ENCODE assay signal across 9 mouse cellular contexts in genomic region chr13:55715908-55716510, GRCm38 (mm10). TPM values are rescaled to one million over a fixed set of nuclear protein-coding genes. Genes with fewer than 3 reads are reported as not detected.
DNase-seq lines count a peak whose midpoint lies in the region; ATAC-seq and TF ChIP-seq lines count a peak whose summit lies in the region.
"Had no signal": no experiment of that assay in that cellular context is flagged by ENCODE, and none has a peak within 500 bp of the region (broad histone marks: within the 10 kb centered on the region; RNA-seq: fewer than 3 reads in every experiment).

No protein-coding gene starts in this region.

- H3K9ac ChIP-seq in intestine, postnatal 0 days (ENCODE audit: low read depth, low read length) = 0 out of 2 replicates have a peak overlapping the region, but pooled peaks have one; percentile 97
- H3K9ac ChIP-seq in intestine, embryonic 15.5 days = no peak overlapping the region
- H3K9ac ChIP-seq in forebrain, embryonic 14.5 days (ENCODE audit: low read length) = no peak overlapping the region; the same call in 1 of the 2 replicates
- no peak overlapping the region for H3K9ac ChIP-seq in midbrain, embryonic 14.5 days (replicated peaks; ENCODE audit: low read length)

- TF ChIP-seq CTCF in intestine, postnatal 0 days (IDR thresholded peaks at IDR 0.05; ENCODE audit: low read depth) = no peak

- peaks cover 8% of the 10 kb centered on the region for H3K36me3 ChIP-seq in intestine, postnatal 0 days (ENCODE audit: control insufficient read depth, insufficient read depth)
- H3K36me3 ChIP-seq in intestine, embryonic 15.5 days = peaks cover 16% of the 10 kb centered on the region
- peaks cover 23% of the 10 kb centered on the region for H3K36me3 ChIP-seq in forebrain, embryonic 14.5 days (ENCODE audit: control insufficient read depth, insufficient read depth, low read length)
- H3K36me3 ChIP-seq in midbrain, embryonic 14.5 days (ENCODE audit: control insufficient read depth, insufficient read depth, low read length) = peaks cover 30% of the 10 kb centered on the region

- peak overlapping the region; percentile 76; the same call in 1 of the 2 replicates for H3K4me2 ChIP-seq in intestine, postnatal 0 days (replicated peaks; ENCODE audit: low read depth)
- no peak overlapping the region for H3K4me2 ChIP-seq in intestine, embryonic 15.5 days (replicated peaks)
- peak overlapping the region; percentile 51; the same call in 1 of the 2 replicates for H3K4me2 ChIP-seq in forebrain, embryonic 14.5 days (ENCODE audit: low read length)
- H3K4me2 ChIP-seq in midbrain, embryonic 14.5 days (ENCODE audit: low read length) = peak overlapping the region; percentile 74

- WGBS in intestine, postnatal 0 days = 85% methylated on average over 7 of the region's 7 CpGs
- WGBS in intestine, embryonic 15.5 days = 80% methylated on average over 7 of the region's 7 CpGs
- 89% methylated on average over 7 of the region's 7 CpGs for WGBS in forebrain, embryonic 14.5 days
- WGBS in midbrain, embryonic 14.5 days = 86% methylated on average over 7 of the region's 7 CpGs

- no peaks in the 10 kb centered on the region for H3K4me1 ChIP-seq in intestine, postnatal 0 days (replicated peaks; ENCODE audit: control insufficient read depth, insufficient read depth, low read length)
- 0 out of 2 replicates have a peak, but pooled peaks cover 3% of the 10 kb centered on the region for H3K4me1 ChIP-seq in intestine, embryonic 15.5 days (replicated peaks)
- H3K4me1 ChIP-seq in forebrain, embryonic 14.5 days (ENCODE audit: control insufficient read depth, insufficient read depth, low read length) = peaks cover 9% of the 10 kb centered on the region; the same call in 1 of the 2 replicates
- peaks cover 16% of the 10 kb centered on the region; the same call in 1 of the 2 replicates for H3K4me1 ChIP-seq in midbrain, embryonic 14.5 days (ENCODE audit: control insufficient read depth, insufficient read depth, low read length)

- H3K9me3 ChIP-seq in intestine, postnatal 0 days (ENCODE audit: control insufficient read depth) = no peaks in the 10 kb centered on the region
- H3K9me3 ChIP-seq in intestine, embryonic 15.5 days = no peaks in the 10 kb centered on the region
- no peaks in the 10 kb centered on the region for H3K9me3 ChIP-seq in forebrain, embryonic 14.5 days (replicated peaks; ENCODE audit: control insufficient read depth, low read length)
- H3K9me3 ChIP-seq in midbrain, embryonic 14.5 days (ENCODE audit: control insufficient read depth, low read length) = no peaks in the 10 kb centered on the region
- H3K9me3 ChIP-seq: G1E had no signal

- DNase-seq in CD8-positive naive resting alpha-beta T cell, adult 2 months (ENCODE audit: low read depth in 2 of 2, low spot score in 2 of 2) = peak; percentile 12 to 23
- no peak for DNase-seq in forebrain, embryonic 14.5 days (ENCODE audit: low spot score)
- no peak for DNase-seq in midbrain, embryonic 14.5 days
- DNase-seq in right cerebral cortex, postnatal 25 days = no peak

- H3K27me3 ChIP-seq in intestine, postnatal 0 days (replicated peaks; ENCODE audit: control insufficient read depth, insufficient read depth, low read length) = no peaks in the 10 kb centered on the region
- H3K27me3 ChIP-seq in intestine, embryonic 15.5 days (replicated peaks) = no peaks in the 10 kb centered on the region
- no peaks in the 10 kb centered on the region for H3K27me3 ChIP-seq in forebrain, embryonic 14.5 days (replicated peaks; ENCODE audit: control insufficient read depth, insufficient read depth, low read length)
- no peaks in the 10 kb centered on the region for H3K27me3 ChIP-seq in midbrain, embryonic 14.5 days (ENCODE audit: control insufficient read depth, insufficient read depth, low read length)

- H3K4me3 ChIP-seq in intestine, postnatal 0 days (ENCODE audit: low read depth, low read length) = no peak overlapping the region
- H3K4me3 ChIP-seq in intestine, embryonic 15.5 days (replicated peaks) = no peak overlapping the region; the same call in 1 of the 2 replicates
- peak overlapping the region; percentile 91; the same call in 1 of the 2 replicates for H3K4me3 ChIP-seq in forebrain, embryonic 14.5 days (ENCODE audit: low read depth, low read length)
- peak overlapping the region; percentile 91; the same call in 1 of the 2 replicates for H3K4me3 ChIP-seq in midbrain, embryonic 14.5 days (replicated peaks; ENCODE audit: low read depth, low read length)

- ATAC-seq in intestine, postnatal 0 days = no peak
- no peak for ATAC-seq in intestine, embryonic 15.5 days
- no peak for ATAC-seq in forebrain, embryonic 14.5 days
- ATAC-seq in midbrain, embryonic 14.5 days (ENCODE audit: low FRiP score, low TSS enrichment) = no peak
- ATAC-seq in monocyte, adult 5-6 weeks (replicated peaks; ENCODE audit: insufficient number of reproducible peaks, low FRiP score, low TSS enrichment, poor library complexity, severe bottlenecking) = no peak
- ATAC-seq in frontal cortex, adult (ENCODE audit: low TSS enrichment) = no peak

- H3K27ac ChIP-seq in intestine, postnatal 0 days (ENCODE audit: low read depth, low read length) = no peak overlapping the region
- H3K27ac ChIP-seq in intestine, embryonic 15.5 days = no peak overlapping the region
- no peak overlapping the region for H3K27ac ChIP-seq in forebrain, embryonic 14.5 days (ENCODE audit: low read depth, low read length)
- no peak overlapping the region for H3K27ac ChIP-seq in midbrain, embryonic 14.5 days (replicated peaks; ENCODE audit: low read depth, low read length)

RNA-seq across cellular contexts. Expression of gene Txndc15, which starts 1.6 kb away (rescaled TPM):
- 68.4 and 69.5 TPM in 2 replicates for polyA plus RNA-seq in intestine, postnatal 0 days (2015; fragmentation: Nextera tagmentation; extraction: Ambion mirVana)
- 65.8 and 68.9 TPM in 2 replicates for polyA plus RNA-seq in intestine, embryonic 15.5 days (2015; fragmentation: Nextera tagmentation; extraction: Ambion mirVana)
- polyA plus RNA-seq in forebrain, embryonic 14.5 days (2014; fragmentation: Nextera tagmentation; extraction: Ambion mirVana) = 128 and 142 TPM in 2 replicates
- polyA plus RNA-seq in midbrain, embryonic 14.5 days (2014; fragmentation: Nextera tagmentation; extraction: Ambion mirVana) = 134 and 143 TPM in 2 replicates
- 27.3 to 47.8 TPM (median 47.6 TPM) in 3 replicates for total RNA-seq in monocyte, adult 5-6 weeks (2017)

RNA-seq across cellular contexts. Expression of gene Pcbd2, which starts 11.2 kb away (rescaled TPM):
- polyA plus RNA-seq in intestine, postnatal 0 days (2015; fragmentation: Nextera tagmentation; extraction: Ambion mirVana) = 70.5 and 72.0 TPM in 2 replicates
- polyA plus RNA-seq in intestine, embryonic 15.5 days (2015; fragmentation: Nextera tagmentation; extraction: Ambion mirVana) = 68.6 and 71.8 TPM in 2 replicates
- polyA plus RNA-seq in forebrain, embryonic 14.5 days (2014; fragmentation: Nextera tagmentation; extraction: Ambion mirVana) = 16.5 and 19.7 TPM in 2 replicates
- polyA plus RNA-seq in midbrain, embryonic 14.5 days (2014; fragmentation: Nextera tagmentation; extraction: Ambion mirVana) = 15.4 and 21.2 TPM in 2 replicates
- 18.4 to 47.8 TPM (median 21.5 TPM) in 3 replicates for total RNA-seq in monocyte, adult 5-6 weeks (2017)

RNA-seq across cellular contexts. Expression of gene B230219D22Rik, which starts 23.1 kb away (rescaled TPM):
- polyA plus RNA-seq in intestine, postnatal 0 days (2015; fragmentation: Nextera tagmentation; extraction: Ambion mirVana) = 20.4 and 21.8 TPM in 2 replicates
- 45.2 and 46.2 TPM in 2 replicates for polyA plus RNA-seq in intestine, embryonic 15.5 days (2015; fragmentation: Nextera tagmentation; extraction: Ambion mirVana)
- polyA plus RNA-seq in forebrain, embryonic 14.5 days (2014; fragmentation: Nextera tagmentation; extraction: Ambion mirVana) = 56.4 and 61.4 TPM in 2 replicates
- 78.7 and 98.2 TPM in 2 replicates for polyA plus RNA-seq in midbrain, embryonic 14.5 days (2014; fragmentation: Nextera tagmentation; extraction: Ambion mirVana)
- total RNA-seq in monocyte, adult 5-6 weeks (2017) = 37.5 to 51.1 TPM (median 49.4 TPM) in 3 replicates

Comparison
In these comparisons a context has a peak if more than half of its experiments do, and no peak if none do; other contexts are left out.
1. H3K4me3 ChIP-seq: peak in forebrain, embryonic 14.5 days (single experiment) and midbrain, embryonic 14.5 days (single experiment); none in intestine, postnatal 0 days (single experiment) and intestine, embryonic 15.5 days (single experiment).
2. DNase-seq: peak in CD8-positive naive resting alpha-beta T cell, adult 2 months (2 of 2); none in forebrain, embryonic 14.5 days (single experiment), midbrain, embryonic 14.5 days (single experiment) and right cerebral cortex, postnatal 25 days (single experiment).